Mouse (Mus musculus): Measurements from ENCODE around the gene Scaf1. TPM values are rescaled to one million over a fixed set of nuclear protein-coding genes. Genes with fewer than 3 reads are reported as not detected.
A peak's percentile ranks its signal among the peaks of the same experiment; 100 is the strongest.

Scaf1 gene
- total RNA-seq (2018; cell fraction: chromatin; rRNA removed), result 100 to 1,000 TPM in 17 of 26 experiments, 10 to 100 TPM in 9; 58.1 to 193 (median 118) TPM
- 10 to 100 TPM; 33.8 to 57.6 (median 44.3) TPM for total RNA-seq (2018; cell fraction: cytosol; rRNA removed)
- 100 to 1,000 TPM in 3 of 26 experiments, 10 to 100 TPM in 23; 54.8 to 113 (median 75.3) TPM for total RNA-seq (2018; cell fraction: nucleus; rRNA removed)
- 32.6 to 36.9 TPM (median 32.9 TPM) in 3 replicates for polyA plus RNA-seq (2018)

DNA sequence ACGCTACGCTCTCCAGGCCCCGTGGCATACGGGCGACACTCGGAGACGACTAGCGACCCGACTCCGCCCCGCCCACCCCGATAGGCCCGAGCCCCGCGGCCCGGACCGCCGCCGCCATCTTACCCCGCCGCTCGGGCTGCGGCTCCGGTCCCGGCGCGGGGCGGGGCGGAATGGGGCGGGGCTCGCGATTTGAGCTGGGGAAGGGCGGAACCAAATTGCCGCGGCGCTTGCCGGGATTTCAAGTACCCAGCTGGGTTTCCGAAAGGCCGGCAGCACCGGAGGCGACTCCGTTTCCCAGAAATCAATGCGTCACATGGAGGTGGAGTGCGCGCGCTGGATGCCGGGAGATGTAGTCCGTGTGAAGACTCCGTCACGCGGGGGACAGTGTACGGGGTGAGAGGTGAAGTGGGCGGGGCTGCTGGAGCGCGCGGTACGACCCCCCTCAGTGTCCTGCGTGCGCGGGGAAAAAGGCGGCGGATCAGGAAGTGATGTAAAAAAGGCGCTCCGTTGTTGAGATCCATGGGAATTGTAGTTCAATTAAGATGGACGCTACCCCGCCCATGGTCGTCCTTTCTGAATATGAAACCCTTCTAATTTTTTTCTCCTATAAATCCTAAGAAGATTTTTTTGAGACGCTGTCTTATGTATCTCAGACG, at the start of gene Scaf1:
Gene Scaf1 (minus strand): TSS at position 407 of the 656 bp plus-strand sequence.
- peaks cover 45% of the 10 kb centered on the region for H3K79me2 ChIP-seq (ENCODE audit: inconsistent target)
- H3K4me3 ChIP-seq (ENCODE audit: inconsistent target), result peak within 1 kb of the TSS; percentile 91
- WGBS (ENCODE audit: missing documents), result under 1% methylated on average over 69 of the region's 69 CpGs

GRCm38 (mm10) chr7:45062239-45062835, 46.2 kb upstream of the Scaf1 start, which contains the start of the genes Nosip and Prrg2:
Gene Nosip (plus strand): TSS chr7:45062429.
Gene Prrg2 (minus strand): TSS chr7:45062677.
- Histone ChIP-seq H3K36me3 (ENCODE audit: inconsistent target) (no peaks in the 10 kb centered on the region), H3K27ac (peak within 1 kb of the TSS; percentile 95), H3K79me2 (ENCODE audit: inconsistent target) (peaks cover 48% of the 10 kb centered on the region), H3K4me3 (ENCODE audit: inconsistent target) (peak within 1 kb of the TSS; percentile 86)
- under 1% methylated on average over 31 of the region's 31 CpGs for WGBS (ENCODE audit: missing documents)

More for the DNA sequence above, at the start of gene Scaf1:
- Histone ChIP-seq H3K36me3 (ENCODE audit: inconsistent target) (peaks cover 33% of the 10 kb centered on the region; the same call in 1 of the 2 replicates), H3K27ac (peak within 1 kb of the TSS; percentile 90)

DNA sequence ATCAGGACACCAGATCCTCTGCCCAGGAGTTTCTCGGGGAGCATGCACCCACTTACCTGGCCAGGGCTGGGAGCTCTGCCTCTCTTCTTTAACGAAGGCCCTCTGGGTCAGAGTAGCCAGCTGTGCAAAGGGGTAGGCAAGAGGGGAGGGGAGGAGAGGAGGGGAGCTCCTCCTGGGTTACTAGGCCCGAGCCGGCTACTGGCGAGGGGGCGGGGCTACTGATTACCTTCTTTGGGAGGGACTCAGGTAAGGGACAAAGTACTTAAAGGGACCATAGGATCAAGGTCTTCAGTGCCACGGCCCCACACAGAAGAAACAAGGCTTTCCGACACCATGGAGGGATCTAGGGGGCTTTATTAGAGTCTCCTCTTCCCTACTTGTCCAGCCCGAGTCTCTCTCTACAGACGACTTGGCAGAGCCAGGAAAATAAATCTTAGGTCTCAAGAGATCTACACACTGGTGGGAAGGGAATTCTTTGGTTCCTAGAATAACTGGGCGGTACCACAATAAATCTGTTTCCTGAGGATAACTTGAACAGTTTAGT, 45.4 kb upstream of the Scaf1 start:
- H3K27ac ChIP-seq, result peak overlapping the region; percentile 95
- WGBS (ENCODE audit: missing documents), result 31% methylated on average over 10 of the region's 11 CpGs
- H3K4me3 ChIP-seq (ENCODE audit: inconsistent target), result peak overlapping the region; percentile 86
- H3K79me2 ChIP-seq (ENCODE audit: inconsistent target), result peaks cover 41% of the 10 kb centered on the region
- H3K36me3 ChIP-seq (ENCODE audit: inconsistent target), result no peaks in the 10 kb centered on the region

DNA sequence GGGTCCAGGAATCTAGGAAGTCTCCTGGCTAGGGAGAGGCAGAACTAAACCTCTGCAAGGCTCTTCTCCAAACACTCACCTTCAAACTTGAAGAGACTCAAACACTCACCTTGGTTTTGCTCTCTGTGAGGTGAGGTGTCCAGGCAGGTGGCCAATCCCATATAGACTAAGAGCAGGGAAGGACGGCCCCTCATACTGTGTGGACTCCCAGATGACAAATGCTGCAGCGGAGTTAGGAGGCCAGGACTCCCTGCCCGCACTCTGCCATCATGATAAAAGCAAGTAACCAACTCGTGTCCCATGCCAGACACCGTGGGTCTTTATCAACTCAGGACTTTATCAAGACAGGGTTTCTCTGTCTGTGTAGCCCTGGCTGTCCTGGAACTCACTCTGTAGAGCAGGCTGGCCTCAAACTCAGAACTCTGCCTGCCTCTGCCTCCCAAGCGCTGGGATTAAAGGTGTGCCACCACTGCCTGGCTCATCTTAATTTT, 44.5 kb upstream of the Scaf1 start:
- WGBS (ENCODE audit: missing documents), result 96% methylated on average over 6 of the region's 6 CpGs
- Histone ChIP-seq H3K36me3 (ENCODE audit: inconsistent target) (no peaks in the 10 kb centered on the region), H3K4me3 (ENCODE audit: inconsistent target) (no peak overlapping the region), H3K79me2 (ENCODE audit: inconsistent target) (peaks cover 32% of the 10 kb centered on the region), H3K27ac (no peak overlapping the region)

GRCm38 (mm10) chr7:45058607-45059571, 42.7 kb upstream of the Scaf1 start:
- Histone ChIP-seq H3K79me2 (ENCODE audit: inconsistent target) (peaks cover 14% of the 10 kb centered on the region), H3K27ac (no peak overlapping the region), H3K36me3 (ENCODE audit: inconsistent target) (no peaks in the 10 kb centered on the region), H3K4me3 (ENCODE audit: inconsistent target) (no peak overlapping the region)
- 95% methylated on average over 9 of the region's 10 CpGs for WGBS (ENCODE audit: missing documents)

DNA sequence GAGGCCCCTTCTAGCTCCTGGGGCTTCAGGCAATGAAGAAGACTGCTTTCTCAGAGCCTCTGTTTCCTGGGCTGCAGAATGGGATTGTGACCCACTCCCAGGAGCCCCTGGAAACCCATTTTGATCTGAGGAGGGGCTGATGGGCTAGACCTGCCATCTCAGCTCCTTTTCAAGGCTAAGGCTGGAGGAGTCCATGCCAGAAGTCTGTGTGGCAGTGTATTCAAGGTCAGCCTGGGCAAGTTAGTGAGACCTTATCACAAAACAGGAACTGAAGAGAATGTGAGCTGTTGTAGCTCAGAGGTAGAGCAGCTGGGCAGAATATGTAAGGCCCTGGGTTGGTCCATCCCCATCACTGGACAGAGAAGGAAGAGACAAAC, 40.8 kb upstream of the Scaf1 start:
- no peak overlapping the region for H3K4me3 ChIP-seq (ENCODE audit: inconsistent target)
- H3K36me3 ChIP-seq (ENCODE audit: inconsistent target), result no peaks in the 10 kb centered on the region
- peaks cover 9% of the 10 kb centered on the region for H3K79me2 ChIP-seq (ENCODE audit: inconsistent target)
- no peak overlapping the region for H3K27ac ChIP-seq

GRCm38 (mm10) chr7:45056329-45056971, 40.3 kb upstream of the Scaf1 start:
- 92% methylated on average over 12 of the region's 14 CpGs for WGBS (ENCODE audit: missing documents)
- Histone ChIP-seq H3K27ac (no peak overlapping the region), H3K4me3 (ENCODE audit: inconsistent target) (no peak overlapping the region), H3K79me2 (ENCODE audit: inconsistent target) (peaks cover 15% of the 10 kb centered on the region), H3K36me3 (ENCODE audit: inconsistent target) (no peaks in the 10 kb centered on the region)

GRCm38 (mm10) chr7:45053931-45054510, 37.9 kb upstream of the Scaf1 start:
- H3K27ac ChIP-seq, result peak overlapping the region; percentile 93
- peak overlapping the region; percentile 39 for H3K4me3 ChIP-seq (ENCODE audit: inconsistent target)
- H3K79me2 ChIP-seq (ENCODE audit: inconsistent target), result peaks cover 39% of the 10 kb centered on the region
- peaks cover 7% of the 10 kb centered on the region; the same call in 1 of the 2 replicates for H3K36me3 ChIP-seq (ENCODE audit: inconsistent target)
- WGBS (ENCODE audit: missing documents), result 1% methylated on average over 21 of the region's 33 CpGs

DNA sequence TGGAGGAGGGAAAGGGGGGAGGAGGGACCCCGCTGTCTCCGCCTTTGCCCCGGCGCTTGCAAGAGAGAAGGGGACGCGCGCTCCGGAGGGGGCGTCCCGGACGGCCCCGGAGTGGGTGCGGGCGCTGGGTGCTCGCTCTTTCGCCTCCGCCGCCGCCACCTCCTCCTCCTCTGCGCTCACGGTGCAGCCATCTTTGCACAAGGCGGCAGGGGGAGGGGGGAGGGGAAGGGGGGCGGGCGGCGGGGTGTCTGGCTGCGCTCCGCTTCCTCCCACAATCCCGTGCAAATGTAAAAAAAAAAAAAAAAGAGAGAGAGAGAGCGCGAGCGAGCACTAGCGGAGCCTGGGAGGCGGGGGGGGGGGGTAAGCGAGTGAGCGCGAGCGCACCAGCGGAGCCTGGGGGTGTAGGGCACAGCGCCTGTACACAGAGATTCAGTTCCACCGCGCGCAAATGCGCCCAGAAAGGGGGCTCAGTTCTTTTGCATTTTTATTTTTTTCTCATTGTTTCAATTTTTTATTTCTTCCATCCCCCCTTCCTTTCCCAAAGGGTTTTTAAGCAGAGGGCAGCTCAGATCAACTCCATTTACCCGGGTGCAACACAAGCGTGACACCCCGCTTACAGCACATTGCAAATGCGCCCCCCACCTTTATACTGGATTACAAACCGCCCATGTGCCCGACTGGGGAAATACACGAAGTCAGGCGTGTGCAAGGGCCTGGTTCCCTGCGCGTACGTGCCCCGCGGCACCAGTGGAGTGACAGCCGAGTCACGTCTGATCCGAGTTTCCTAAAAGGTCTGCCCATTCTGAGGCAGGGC, 37.2 kb upstream of the Scaf1 start:
- Histone ChIP-seq H3K4me3 (ENCODE audit: inconsistent target) (peak overlapping the region; percentile 88), H3K79me2 (ENCODE audit: inconsistent target) (peaks cover 46% of the 10 kb centered on the region), H3K27ac (peak overlapping the region; percentile 93), H3K36me3 (ENCODE audit: inconsistent target) (peaks cover 7% of the 10 kb centered on the region; the same call in 1 of the 2 replicates)
- WGBS (ENCODE audit: missing documents), result under 1% methylated on average over 31 of the region's 59 CpGs

- WGBS (ENCODE audit: missing documents), result no CpG with 5 or more reads among the region's 18 CpGs
- H3K36me3 ChIP-seq (ENCODE audit: inconsistent target), result peaks cover 7% of the 10 kb centered on the region; the same call in 1 of the 2 replicates
- H3K4me3 ChIP-seq (ENCODE audit: inconsistent target), result peak within 1 kb of the TSS; percentile 88
- H3K79me2 ChIP-seq (ENCODE audit: inconsistent target), result peaks cover 50% of the 10 kb centered on the region
- H3K27ac ChIP-seq, result peak within 1 kb of the TSS; percentile 93
Measured at GRCm38 (mm10) chr7:45052862-45053116, 36.6 kb upstream of the Scaf1 start, which contains the start of gene Prr12. Gene Prr12 (minus strand): TSS chr7:45052881.

DNA sequence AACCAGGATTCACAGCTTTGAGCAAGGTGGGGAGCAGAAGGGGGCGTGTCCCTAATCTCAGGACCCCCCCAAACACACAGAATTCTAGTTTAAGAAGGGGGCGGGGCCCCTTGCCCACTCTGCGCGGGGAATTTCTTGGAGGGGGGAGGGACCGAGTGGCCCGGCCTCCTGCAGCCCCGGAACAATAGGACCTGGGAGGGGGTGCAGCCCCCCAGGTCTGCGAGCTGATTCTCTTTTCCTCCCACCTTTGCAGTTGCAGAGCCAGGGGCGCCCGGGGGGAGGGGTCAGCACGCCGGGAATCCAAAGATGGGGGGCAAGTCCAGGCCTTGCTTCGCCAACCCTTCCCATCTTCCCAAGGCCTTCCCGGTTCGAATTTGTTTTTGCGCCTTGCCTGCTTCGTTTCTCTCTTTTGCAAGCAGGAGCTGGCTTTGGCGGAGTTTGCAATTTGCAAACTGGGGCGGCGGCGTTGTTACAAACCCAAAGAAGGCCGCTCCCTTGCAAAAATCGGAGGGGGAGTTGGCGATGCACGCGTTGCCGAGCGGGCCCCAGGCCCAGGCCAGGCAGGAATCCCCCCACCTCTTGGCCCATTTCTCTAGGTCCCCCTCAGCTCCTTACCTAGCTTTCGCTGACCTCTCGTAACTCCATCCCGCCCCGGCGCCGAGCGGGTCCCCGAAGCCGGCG, 36.2 kb upstream of the Scaf1 start:
- 2% methylated on average over 28 of the region's 38 CpGs for WGBS (ENCODE audit: missing documents)
- H3K79me2 ChIP-seq (ENCODE audit: inconsistent target), result peaks cover 53% of the 10 kb centered on the region
- peak overlapping the region; percentile 88 for H3K4me3 ChIP-seq (ENCODE audit: inconsistent target)
- peaks cover 7% of the 10 kb centered on the region; the same call in 1 of the 2 replicates for H3K36me3 ChIP-seq (ENCODE audit: inconsistent target)
- peak overlapping the region; percentile 78 for H3K27ac ChIP-seq

DNA sequence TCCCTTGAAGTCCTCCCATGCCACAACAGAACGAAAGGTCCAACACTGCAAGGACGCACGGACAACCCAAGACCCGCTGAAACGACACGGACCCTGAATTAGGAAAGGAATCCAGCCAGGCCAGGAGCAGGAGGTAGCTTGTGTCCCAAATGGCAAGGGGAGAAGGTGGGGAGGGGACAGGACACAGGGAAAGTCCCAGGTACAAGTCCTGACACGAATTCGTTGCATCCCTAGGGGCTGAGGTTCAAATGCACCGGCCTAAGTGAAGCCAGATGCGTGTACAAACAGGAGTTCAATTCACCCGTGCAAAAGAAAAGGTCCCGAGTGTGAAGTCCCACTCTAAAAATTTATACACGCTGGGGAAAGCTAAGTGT, 35.4 kb upstream of the Scaf1 start:
- peak overlapping the region; percentile 88 for H3K4me3 ChIP-seq (ENCODE audit: inconsistent target)
- peaks cover 7% of the 10 kb centered on the region; the same call in 1 of the 2 replicates for H3K36me3 ChIP-seq (ENCODE audit: inconsistent target)
- no peak overlapping the region for H3K27ac ChIP-seq
- peaks cover 59% of the 10 kb centered on the region for H3K79me2 ChIP-seq (ENCODE audit: inconsistent target)
- 42% methylated on average over 13 of the region's 13 CpGs for WGBS (ENCODE audit: missing documents)
